Mouse (Mus musculus): ENCODE measurements around the gene Vmn2r106.

Vmn2r106 gene

DNA sequence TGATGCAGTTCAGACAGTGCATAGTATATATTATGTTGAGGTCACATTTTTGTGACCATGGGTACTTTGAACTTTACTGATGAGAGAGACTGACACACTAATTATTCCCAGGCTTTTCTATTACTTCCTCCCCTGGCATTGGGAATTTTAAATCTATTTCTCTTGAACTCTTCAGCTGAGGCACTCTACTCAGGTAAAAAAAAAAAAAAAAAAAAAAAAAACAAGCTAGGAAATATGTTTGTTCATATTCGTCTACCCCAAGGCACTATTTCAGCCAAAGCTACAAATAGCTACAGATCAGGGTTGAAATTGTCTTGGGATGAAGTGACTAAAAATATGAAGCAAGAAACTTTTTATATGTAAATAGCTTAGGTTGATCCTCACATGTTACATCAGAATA lies at the start of gene Vmn2r106:
Gene Vmn2r106 (minus strand): TSS at position 101 of the 400 bp plus-strand sequence.
- DNase-seq = no peak

DNA sequence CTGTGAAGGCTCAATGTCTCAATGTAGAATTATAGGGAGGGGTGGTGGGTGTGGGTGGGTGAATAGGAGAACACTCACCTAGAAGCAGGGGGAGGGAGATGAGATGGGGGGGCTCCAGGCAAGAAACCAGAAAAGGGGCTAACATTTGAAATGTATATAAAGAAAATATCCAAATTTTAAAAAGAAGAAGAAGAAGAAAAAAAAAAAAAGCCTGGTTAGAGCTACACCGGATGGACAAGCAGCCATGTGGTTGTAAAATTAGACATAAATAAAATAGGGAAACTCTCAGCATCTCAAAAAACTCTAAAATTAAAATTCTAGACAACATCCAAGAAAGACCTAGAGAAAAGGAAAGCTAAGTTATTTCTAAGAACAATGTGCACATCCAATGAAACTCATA lies 20.4 kb upstream of the Vmn2r106 start:
- DNase-seq = no peak

DNA sequence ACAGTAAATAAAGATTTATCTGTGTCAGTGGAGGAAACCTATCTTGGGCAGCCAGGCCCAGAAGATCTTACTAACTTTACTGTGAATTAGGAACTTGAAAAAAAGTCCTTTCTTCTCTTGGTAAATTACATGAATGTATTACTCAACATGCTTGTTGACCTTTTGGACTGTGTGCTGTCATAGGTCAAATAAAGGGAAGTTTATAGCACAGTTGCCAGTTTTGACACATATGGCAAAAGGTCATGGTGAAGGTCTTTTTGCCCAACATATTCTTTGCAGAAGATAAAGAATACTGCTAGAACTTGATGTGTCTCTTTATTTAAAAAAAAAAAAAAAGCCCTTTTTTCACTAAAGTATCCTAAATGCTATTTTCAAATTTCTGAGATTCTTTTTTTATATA lies 1.6 kb upstream of the Vmn2r106 start:
- DNase-seq = no peak

DNA sequence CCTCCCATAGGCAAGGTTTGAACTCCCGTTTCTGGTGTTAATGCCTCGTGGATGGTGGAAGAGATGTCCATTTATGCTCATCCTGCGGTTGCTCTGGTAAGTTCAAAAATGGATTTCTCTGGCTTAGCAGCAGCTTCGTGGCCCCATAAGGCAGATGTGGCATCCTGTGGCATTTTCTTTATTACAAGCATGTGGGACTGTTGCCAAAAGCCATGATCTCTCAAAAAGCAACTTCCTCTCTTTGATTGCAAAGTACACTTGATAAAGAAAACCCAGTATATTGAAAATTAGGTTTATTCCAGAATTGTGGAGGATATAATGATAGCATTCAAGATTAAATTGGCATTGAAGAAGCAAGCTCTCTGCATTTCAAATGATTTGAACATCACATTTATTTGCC lies 29.8 kb downstream of the Vmn2r106 start:
- DNase-seq = no peak

DNA sequence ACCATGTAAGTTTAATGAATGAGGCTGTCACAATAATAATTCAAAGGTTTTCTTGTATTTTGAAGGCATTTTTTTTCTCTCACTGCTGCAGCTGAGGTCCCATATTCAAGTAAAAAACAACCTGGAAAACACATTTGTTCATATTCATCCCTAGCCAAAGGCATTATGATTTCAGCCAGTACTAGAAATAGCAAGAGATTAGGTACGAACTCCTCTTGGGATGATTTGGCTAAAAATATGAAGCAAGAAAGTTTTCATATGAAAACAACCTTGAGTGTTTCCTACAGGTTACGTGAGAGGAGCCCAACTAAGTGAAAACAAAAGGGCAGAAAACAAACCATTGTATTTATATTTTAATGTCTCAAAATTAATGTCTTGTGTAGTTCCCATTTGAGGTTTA lies 50.4 kb downstream of the Vmn2r106 start, which contains the start of gene Vmn2r105:
Gene Vmn2r105 (minus strand): TSS at position 101 of the 400 bp plus-strand sequence.
- no peak for DNase-seq
